Mouse (Mus musculus): ENCODE results near the gene Gm47955.

- TF ChIP-seq CTCF (IDR thresholded peaks at IDR 0.05; ENCODE audit: low read depth, low read length), result no peak
- TF ChIP-seq TAL1 (conservative IDR thresholded peaks at IDR 0.05; ENCODE audit: low read depth, low read length), result no peak
- no peak for TF ChIP-seq POLR2AphosphoS5 (IDR thresholded peaks at IDR 0.05; ENCODE audit: insufficient replicate concordance, low read depth, low read length)
- TF ChIP-seq GATA2 (IDR thresholded peaks at IDR 0.05; ENCODE audit: borderline replicate concordance, low read depth, low read length), result no peak
- no peak for TF ChIP-seq GATA1 (IDR thresholded peaks at IDR 0.05; ENCODE audit: borderline replicate concordance, low read length)
Measured at GRCm38 (mm10) chr1:82966413-82966812, 6.3 kb downstream of the Gm47955 start.
